Mouse (Mus musculus): Measurements from ENCODE around the gene 2300002M23Rik. TPM values are rescaled to one million over a fixed set of nuclear protein-coding genes. Genes with fewer than 3 reads are reported as not detected.

Gene 2300002M23Rik
- polyA plus RNA-seq, 1 experiment from 2014 or later, result not detected

DNA sequence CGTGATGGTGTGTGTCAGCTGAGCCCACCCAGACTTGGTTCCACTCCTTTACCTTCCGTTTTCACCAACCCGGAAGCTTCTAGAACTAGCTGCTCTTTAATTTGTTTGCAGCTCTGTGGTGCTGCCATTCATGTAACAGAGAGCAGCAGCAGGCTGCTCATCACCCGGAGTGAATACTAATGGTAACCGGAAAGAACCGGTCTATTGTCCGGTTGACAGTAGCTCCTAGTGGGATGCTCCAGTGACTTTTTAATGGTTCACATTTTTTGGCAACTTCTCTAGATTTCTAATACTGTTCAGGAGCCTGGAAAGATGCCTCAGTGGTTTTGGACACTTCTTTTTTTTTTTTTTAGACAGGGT is 23.9 kb downstream of the 2300002M23Rik start:
- Histone ChIP-seq H3K4me2 (no peak overlapping the region; the same call in 1 of the 2 replicates), H3K4me3 (no peak overlapping the region), H3K36me3 (replicated peaks) (no peaks in the 10 kb centered on the region), H3K4me1 (0 out of 2 replicates have a peak, but pooled peaks cover 6% of the 10 kb centered on the region), H3K27ac (peak overlapping the region; percentile 70), H3K9me3 (no peaks in the 10 kb centered on the region), H3K9ac (no peak overlapping the region), H3K27me3 (replicated peaks) (no peaks in the 10 kb centered on the region; the same call in 1 of the 2 replicates)
- no peak; the same call in 1 of the 2 replicates for ATAC-seq (replicated peaks)
- 62% methylated on average over 7 of the region's 7 CpGs for WGBS

DNA sequence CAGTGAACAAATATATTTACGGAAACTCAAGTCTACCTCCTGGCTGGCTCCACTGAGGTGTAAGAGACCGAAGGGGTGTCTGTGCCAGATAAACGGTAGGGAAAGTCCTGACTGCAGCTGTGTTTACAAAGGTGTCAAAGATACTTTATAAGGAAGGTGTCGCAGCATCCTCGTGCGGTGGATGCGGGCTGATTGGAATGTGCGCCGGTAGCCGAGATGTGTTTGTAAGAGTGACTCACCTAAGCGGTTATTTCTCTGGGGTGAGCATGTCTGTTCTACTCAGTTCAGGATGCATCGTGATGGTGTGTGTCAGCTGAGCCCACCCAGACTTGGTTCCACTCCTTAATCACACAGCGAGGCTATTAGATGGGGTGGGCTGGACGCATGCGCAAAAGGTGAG is 24.5 kb downstream of the 2300002M23Rik start:
- Histone ChIP-seq H3K4me2 (no peak overlapping the region), H3K9ac (no peak overlapping the region), H3K36me3 (replicated peaks) (no peaks in the 10 kb centered on the region), H3K4me1 (0 out of 2 replicates have a peak, but pooled peaks cover 6% of the 10 kb centered on the region), H3K27me3 (replicated peaks) (no peaks in the 10 kb centered on the region; the same call in 1 of the 2 replicates), H3K4me3 (no peak overlapping the region), H3K27ac (peak overlapping the region; percentile 70; the same call in 1 of the 2 replicates), H3K9me3 (no peaks in the 10 kb centered on the region)
- no peak for ATAC-seq (replicated peaks)
- 93% methylated on average over 15 of the region's 15 CpGs for WGBS

DNA sequence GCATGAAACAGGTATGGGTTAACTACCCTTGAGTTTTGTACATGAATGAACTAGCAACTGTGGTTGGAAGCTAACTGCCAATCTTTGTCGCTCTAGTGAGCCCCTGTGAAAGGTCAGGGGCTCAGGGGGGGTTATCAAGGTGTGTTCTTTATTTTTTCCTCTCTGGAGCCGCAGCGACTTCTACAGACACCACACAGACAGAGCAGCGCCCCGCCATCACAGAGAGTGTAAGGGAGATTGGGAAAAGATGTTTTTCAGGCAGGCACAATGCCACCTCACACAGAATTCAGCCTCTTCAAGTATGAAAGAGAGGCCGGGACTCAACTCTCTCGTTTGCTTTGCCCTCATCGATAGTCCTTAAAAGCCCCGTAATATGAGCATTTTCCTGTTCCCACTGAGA is 24.9 kb downstream of the 2300002M23Rik start:
- Histone ChIP-seq H3K9ac (no peak overlapping the region), H3K27ac (no peak overlapping the region), H3K36me3 (replicated peaks) (no peaks in the 10 kb centered on the region), H3K9me3 (no peaks in the 10 kb centered on the region), H3K4me3 (no peak overlapping the region), H3K27me3 (replicated peaks) (no peaks in the 10 kb centered on the region; the same call in 1 of the 2 replicates), H3K4me2 (no peak overlapping the region), H3K4me1 (0 out of 2 replicates have a peak, but pooled peaks cover 6% of the 10 kb centered on the region)
- ATAC-seq (replicated peaks), result no peak
- 90% methylated on average over 9 of the region's 9 CpGs for WGBS

DNA sequence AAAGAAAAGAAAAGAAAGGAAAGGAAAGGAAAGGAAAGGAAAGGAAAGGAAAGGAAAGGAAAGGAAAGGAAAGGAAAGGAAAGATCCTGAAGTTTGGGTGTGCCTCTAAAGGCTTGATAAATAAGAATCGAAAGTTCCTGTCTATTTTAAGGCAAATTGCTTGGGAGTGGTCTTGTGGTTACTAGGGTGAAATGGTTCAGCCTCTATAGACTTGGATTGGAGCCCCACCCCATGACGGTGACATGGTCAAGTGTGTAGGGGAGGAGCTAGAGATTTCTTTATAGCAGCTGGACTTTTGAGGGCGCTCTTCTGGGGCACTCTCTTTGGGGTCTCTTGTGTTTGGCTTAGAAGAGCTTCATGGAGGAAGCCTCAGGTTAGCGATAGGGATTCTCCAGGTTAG is 26.5 kb downstream of the 2300002M23Rik start:
- no peaks in the 10 kb centered on the region for H3K9me3 ChIP-seq
- no peak overlapping the region for H3K27ac ChIP-seq
- no peak overlapping the region for H3K9ac ChIP-seq
- no peak for ATAC-seq (replicated peaks)
- H3K4me2 ChIP-seq, result no peak overlapping the region
- 42% methylated on average over 4 of the region's 4 CpGs for WGBS
- no peaks in the 10 kb centered on the region; the same call in 1 of the 2 replicates for H3K27me3 ChIP-seq (replicated peaks)
- no peaks in the 10 kb centered on the region for H3K36me3 ChIP-seq (replicated peaks)
- no peak overlapping the region for H3K4me3 ChIP-seq
- H3K4me1 ChIP-seq, result 0 out of 2 replicates have a peak, but pooled peaks cover 6% of the 10 kb centered on the region

DNA sequence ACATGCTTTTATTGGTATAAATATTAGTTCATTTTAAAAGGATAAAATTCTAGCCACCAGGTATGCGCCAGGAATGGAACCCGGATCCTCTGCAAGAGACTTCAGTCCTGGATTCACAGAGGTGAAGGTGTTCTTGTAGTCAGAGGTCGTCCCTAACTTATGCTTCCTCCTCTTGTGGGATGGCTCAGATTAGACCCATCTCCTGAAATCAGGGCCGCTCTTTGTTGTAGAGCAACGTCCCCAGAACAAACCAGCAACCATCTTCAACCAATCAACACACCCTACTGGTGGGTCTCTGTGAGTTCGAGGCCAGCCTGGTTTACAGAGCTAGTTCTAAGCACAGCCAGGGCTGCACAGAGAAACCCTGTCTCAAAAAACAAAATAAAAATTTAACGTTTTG is 27.2 kb downstream of the 2300002M23Rik start:
- Histone ChIP-seq H3K4me2 (no peak overlapping the region), H3K9ac (no peak overlapping the region), H3K9me3 (no peaks in the 10 kb centered on the region), H3K27me3 (replicated peaks) (no peaks in the 10 kb centered on the region; the same call in 1 of the 2 replicates), H3K4me1 (0 out of 2 replicates have a peak, but pooled peaks cover 6% of the 10 kb centered on the region), H3K4me3 (no peak overlapping the region), H3K27ac (no peak overlapping the region), H3K36me3 (replicated peaks) (no peaks in the 10 kb centered on the region)
- 86% methylated on average over 7 of the region's 7 CpGs for WGBS
- no peak for ATAC-seq (replicated peaks)

DNA sequence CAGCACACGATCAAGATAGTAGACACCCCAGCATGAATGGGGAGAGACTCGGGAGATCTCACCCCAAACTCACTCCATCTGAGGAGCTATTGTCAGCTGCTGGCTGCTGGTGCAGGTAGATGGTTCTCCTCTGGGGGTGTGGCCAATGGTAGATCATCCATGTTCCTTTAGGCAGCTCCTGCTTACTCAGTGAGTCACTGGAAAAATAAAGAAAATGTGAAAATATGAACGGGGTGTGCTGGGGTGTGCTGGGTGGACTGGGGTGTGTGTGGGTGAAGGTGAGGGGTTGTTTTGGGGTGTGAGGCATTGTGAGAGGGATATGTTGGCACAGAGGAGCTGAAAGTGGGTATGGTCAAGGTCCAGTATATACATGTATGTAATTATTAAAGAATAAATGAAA is 30.1 kb downstream of the 2300002M23Rik start:
- Histone ChIP-seq H3K4me3 (no peak overlapping the region), H3K4me2 (no peak overlapping the region), H3K9ac (no peak overlapping the region), H3K9me3 (no peaks in the 10 kb centered on the region), H3K27me3 (replicated peaks) (no peaks in the 10 kb centered on the region; the same call in 1 of the 2 replicates), H3K36me3 (replicated peaks) (no peaks in the 10 kb centered on the region), H3K4me1 (no peaks in the 10 kb centered on the region), H3K27ac (no peak overlapping the region)
- ATAC-seq (replicated peaks), result no peak
- 94% methylated on average over 3 of the region's 3 CpGs for WGBS

DNA sequence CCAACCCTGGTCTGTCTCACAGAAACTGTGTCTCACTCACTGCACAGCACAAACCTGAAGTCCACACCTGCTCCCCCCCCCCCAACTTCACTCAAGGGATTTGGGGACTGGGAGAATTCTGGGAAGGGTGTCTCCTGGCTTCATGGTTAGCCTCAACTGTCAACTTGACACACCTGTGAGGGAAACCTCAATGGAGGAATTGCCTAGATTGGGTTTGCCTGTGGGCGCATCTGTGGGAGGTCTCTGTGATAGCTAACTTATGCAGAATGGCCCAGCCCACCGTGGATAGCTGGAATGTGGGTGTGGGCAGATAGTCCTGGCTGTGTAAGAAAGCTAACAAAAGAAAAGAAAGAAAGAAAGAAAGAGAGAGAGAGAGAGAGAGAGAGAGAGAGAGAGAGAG is 34.0 kb downstream of the 2300002M23Rik start, which contains the start of gene Sfta2:
Gene Sfta2, plus strand, starts transcription at position 301 of the 400 bp plus-strand sequence.
- Histone ChIP-seq H3K4me2 (no peak within 1 kb of the TSS), H3K27me3 (replicated peaks) (no peaks in the 10 kb centered on the region)
- WGBS, result 76% methylated on average over 2 of the region's 2 CpGs

DNA sequence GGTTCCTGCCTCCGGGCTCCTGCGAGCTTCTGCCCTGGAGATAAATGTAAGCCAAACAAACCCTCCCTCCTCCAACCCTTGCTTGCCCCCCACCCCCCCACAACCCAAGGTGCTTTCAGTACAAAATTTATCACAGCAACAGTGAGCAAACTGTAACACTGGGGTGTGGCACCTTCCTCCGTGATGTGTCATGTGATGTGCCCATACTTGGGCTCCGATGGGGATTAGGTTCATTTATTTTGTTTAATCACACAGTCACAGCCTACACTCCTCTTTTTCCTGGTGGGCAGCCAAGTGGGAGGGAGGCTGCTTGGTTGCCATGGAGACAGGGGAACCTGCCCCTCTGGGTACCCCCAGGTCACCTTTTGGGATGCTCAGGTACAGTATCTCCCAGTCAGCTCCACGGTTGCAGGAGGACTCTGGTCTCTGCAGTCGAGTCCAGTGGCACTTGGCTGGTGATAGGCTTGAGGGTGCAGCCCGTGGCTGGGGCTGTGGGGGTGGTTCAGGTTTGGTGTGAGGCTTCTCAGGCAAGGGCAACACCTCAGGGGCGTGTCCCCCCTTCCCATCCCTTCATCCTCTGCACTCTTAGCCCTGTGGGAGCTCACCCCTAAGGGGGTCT is 34.6 kb downstream of the 2300002M23Rik start:
- no peaks in the 10 kb centered on the region for H3K36me3 ChIP-seq (replicated peaks)
- no peak overlapping the region for H3K4me2 ChIP-seq
- no peaks in the 10 kb centered on the region for H3K4me1 ChIP-seq
- no peaks in the 10 kb centered on the region for H3K27me3 ChIP-seq (replicated peaks)
- no peak overlapping the region for H3K4me3 ChIP-seq
- H3K27ac ChIP-seq, result no peak overlapping the region
- no peaks in the 10 kb centered on the region for H3K9me3 ChIP-seq
- H3K9ac ChIP-seq, result no peak overlapping the region
- ATAC-seq (replicated peaks), result no peak
- WGBS, result 54% methylated on average over 8 of the region's 8 CpGs

More for the DNA sequence above, 34.0 kb downstream of the 2300002M23Rik start, which contains the start of gene Sfta2:
- H3K36me3 ChIP-seq (replicated peaks), result no peaks in the 10 kb centered on the region
- no peak within 1 kb of the TSS for H3K27ac ChIP-seq
- no peaks in the 10 kb centered on the region for H3K4me1 ChIP-seq
- no peak within 1 kb of the TSS for H3K9ac ChIP-seq
- no peaks in the 10 kb centered on the region for H3K9me3 ChIP-seq
- ATAC-seq (replicated peaks), result no peak
- H3K4me3 ChIP-seq, result no peak within 1 kb of the TSS

DNA sequence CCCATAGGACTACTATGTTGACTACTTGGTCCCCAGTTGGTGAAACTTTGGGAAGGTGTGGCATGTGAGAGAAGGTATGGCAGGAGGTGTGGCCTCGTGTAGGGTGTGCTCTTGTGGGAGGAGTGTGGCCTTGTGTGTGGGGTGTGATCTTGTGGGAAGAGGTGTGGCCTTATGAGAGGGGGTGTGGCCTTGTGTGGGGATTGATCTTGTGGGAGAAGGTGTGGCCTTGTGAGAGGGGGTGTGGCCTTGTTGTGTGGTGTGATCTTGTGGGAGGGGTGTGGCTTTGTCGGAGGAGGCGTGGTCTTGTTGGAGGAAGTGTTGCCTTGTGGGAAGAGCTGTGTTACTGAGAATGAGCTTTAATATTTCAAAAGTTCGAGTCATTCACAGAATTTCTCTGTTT is 49.9 kb downstream of the 2300002M23Rik start:
- no peaks in the 10 kb centered on the region for H3K36me3 ChIP-seq (replicated peaks)
- no peak overlapping the region for H3K9ac ChIP-seq
- no peaks in the 10 kb centered on the region for H3K27me3 ChIP-seq (replicated peaks)
- no peak overlapping the region for H3K4me3 ChIP-seq
- WGBS, result 78% methylated on average over 4 of the region's 4 CpGs
- H3K27ac ChIP-seq, result no peak overlapping the region
- no peak for ATAC-seq (replicated peaks)
- H3K9me3 ChIP-seq, result no peaks in the 10 kb centered on the region
- no peak overlapping the region for H3K4me2 ChIP-seq
- H3K4me1 ChIP-seq, result no peaks in the 10 kb centered on the region

Other genes with a start within 250 kb of the 2300002M23Rik start
- gene H2-Q1, start 247.0 kb upstream of the 2300002M23Rik start, polyA plus RNA-seq (2015; fragmentation: Nextera tagmentation; extraction: Ambion mirVana), result 0.54 and 0.70 TPM in 2 replicates
- 3.0 and 3.8 TPM in 2 replicates for gene H2-Q2, start 225.2 kb upstream of the 2300002M23Rik start, polyA plus RNA-seq (2015; fragmentation: Nextera tagmentation; extraction: Ambion mirVana)
- 0.88 and 1.3 TPM in 2 replicates for gene H2-Q4, start 187.8 kb upstream of the 2300002M23Rik start, polyA plus RNA-seq (2015; fragmentation: Nextera tagmentation; extraction: Ambion mirVana)
- 0.89 and 1.1 TPM in 2 replicates for gene H2-Q6, start 142.6 kb upstream of the 2300002M23Rik start, polyA plus RNA-seq (2015; fragmentation: Nextera tagmentation; extraction: Ambion mirVana)
- gene H2-Q7, start 128.3 kb upstream of the 2300002M23Rik start, polyA plus RNA-seq (2015; fragmentation: Nextera tagmentation; extraction: Ambion mirVana), result 2.7 and 4.0 TPM in 2 replicates
- 0.26 and 1.6 TPM in 2 replicates for gene H2-Q10, start 97.4 kb upstream of the 2300002M23Rik start, polyA plus RNA-seq (2015; fragmentation: Nextera tagmentation; extraction: Ambion mirVana)
- 0.12 TPM in 1 of 2 replicates, not detected in the other for gene Pou5f1, start 61.4 kb upstream of the 2300002M23Rik start, polyA plus RNA-seq (2015; fragmentation: Nextera tagmentation; extraction: Ambion mirVana)
- gene Tcf19, start 50.6 kb upstream of the 2300002M23Rik start, polyA plus RNA-seq (2015; fragmentation: Nextera tagmentation; extraction: Ambion mirVana), result 10.8 and 13.1 TPM in 2 replicates
- 3.5 and 3.7 TPM in 2 replicates for gene Cchcr1, start 50.4 kb upstream of the 2300002M23Rik start, polyA plus RNA-seq (2015; fragmentation: Nextera tagmentation; extraction: Ambion mirVana)
- 0.56 and 0.96 TPM in 2 replicates for gene Psors1c2, start 34.2 kb upstream of the 2300002M23Rik start, polyA plus RNA-seq (2015; fragmentation: Nextera tagmentation; extraction: Ambion mirVana)
- 0.06 TPM in 2 replicates for gene Cdsn, start 15.3 kb upstream of the 2300002M23Rik start, polyA plus RNA-seq (2015; fragmentation: Nextera tagmentation; extraction: Ambion mirVana)
- not detected in 2 replicates for gene Sfta2, start 34.1 kb downstream of the 2300002M23Rik start, polyA plus RNA-seq (2015; fragmentation: Nextera tagmentation; extraction: Ambion mirVana)
- not detected in 2 replicates for gene Gm9573, start 59.2 kb downstream of the 2300002M23Rik start, polyA plus RNA-seq (2015; fragmentation: Nextera tagmentation; extraction: Ambion mirVana)
- not detected in 2 replicates for gene Mucl3, start 76.2 kb downstream of the 2300002M23Rik start, polyA plus RNA-seq (2015; fragmentation: Nextera tagmentation; extraction: Ambion mirVana)
- 16.3 and 16.5 TPM in 2 replicates for gene Vars2, start 100.1 kb downstream of the 2300002M23Rik start, polyA plus RNA-seq (2015; fragmentation: Nextera tagmentation; extraction: Ambion mirVana)
- gene Gtf2h4, start 106.3 kb downstream of the 2300002M23Rik start, polyA plus RNA-seq (2015; fragmentation: Nextera tagmentation; extraction: Ambion mirVana), result 27.6 and 29.5 TPM in 2 replicates
- gene Ddr1, start 137.2 kb downstream of the 2300002M23Rik start, polyA plus RNA-seq (2015; fragmentation: Nextera tagmentation; extraction: Ambion mirVana), result 107 and 118 TPM in 2 replicates